Mouse (Mus musculus) cerebellum, postnatal 25 days (tissue): ENCODE results near the gene Creb5.
"Not testable (repeated sequence)": the region's sequence is repeated elsewhere in the genome, so short reads cannot be mapped to it uniquely, and the experiment has no call there.

Experiments
- DNase-seq, 2 experiments: peaks; one replicate each; pipeline ENCODE4 v3.0.0; 2021; ENCODE audit warnings: mixed read lengths in 2 of 2

The Creb5 gene

DNA sequence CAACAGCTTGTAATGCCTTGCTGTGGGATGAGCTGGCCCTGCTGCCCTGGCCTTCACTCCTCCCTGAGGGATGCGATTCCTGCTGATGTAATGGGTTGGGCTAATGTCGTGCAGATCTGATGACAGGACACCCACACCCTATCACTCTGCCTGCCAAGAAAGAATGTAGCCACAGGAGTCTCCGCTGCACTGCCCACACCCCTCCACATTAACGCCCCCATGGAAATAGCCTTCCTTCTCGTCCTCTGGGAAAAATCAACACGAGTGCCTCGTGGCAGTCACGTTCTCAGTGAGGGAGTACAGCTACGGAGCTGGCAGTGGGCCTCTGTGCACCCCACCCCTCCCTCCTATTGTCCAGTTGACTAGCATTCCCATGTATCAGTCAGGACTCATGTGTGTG, 50.3 kb downstream of the Creb5 start:
- DNase-seq: no peak

DNA sequence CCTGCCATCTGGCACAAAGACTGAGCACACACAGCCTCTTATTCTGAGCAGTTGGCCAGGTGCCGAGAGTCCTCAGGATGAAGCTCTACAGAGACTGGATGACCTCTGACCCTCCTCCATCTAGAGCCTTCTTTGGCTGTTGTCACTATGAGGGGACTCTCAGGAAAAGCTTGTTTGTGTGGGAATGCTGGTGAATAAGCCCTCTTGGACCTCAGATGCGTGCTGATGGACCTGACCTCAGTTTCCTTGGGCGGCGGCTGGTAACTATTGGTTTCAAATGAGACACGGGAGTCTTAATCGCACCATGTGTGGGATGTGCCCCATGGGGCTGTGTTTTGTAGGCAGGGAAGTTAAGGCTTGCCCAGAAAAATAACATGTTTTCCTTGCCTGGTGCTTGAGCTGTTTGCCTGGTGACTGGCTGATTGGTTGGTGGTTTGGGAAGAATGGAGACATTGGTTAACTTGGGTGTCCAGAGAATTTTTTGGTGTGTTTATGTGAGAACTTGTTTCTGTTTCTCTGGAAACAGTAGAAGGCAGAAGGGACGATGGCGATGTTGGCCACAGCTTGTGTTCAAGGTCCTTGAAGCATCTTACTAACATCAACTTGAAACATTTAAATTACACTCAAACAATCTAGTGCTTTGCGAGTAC, 65.4 kb downstream of the Creb5 start:
- DNase-seq: peak in 1 of 2 experiments; percentile 14

DNA sequence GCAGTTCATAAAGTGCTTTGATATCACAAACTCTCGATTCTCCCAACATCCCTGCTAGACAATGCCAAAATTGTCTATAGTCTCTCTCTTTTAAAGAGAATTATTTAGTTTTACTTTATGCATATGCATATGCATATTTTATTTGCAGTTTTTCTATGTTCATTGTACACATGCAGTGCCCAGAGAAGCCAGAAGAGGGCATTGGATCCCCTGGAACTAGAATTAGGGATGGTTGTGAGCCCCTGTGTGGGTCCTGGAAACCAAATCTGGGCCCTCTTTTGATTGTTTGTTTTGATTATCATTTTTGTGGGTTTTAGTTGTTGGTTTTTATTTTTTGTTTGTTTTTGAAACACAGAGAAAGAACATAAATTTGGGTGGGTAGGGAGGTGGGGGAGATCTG, 69.3 kb downstream of the Creb5 start:
- DNase-seq: no peak

DNA sequence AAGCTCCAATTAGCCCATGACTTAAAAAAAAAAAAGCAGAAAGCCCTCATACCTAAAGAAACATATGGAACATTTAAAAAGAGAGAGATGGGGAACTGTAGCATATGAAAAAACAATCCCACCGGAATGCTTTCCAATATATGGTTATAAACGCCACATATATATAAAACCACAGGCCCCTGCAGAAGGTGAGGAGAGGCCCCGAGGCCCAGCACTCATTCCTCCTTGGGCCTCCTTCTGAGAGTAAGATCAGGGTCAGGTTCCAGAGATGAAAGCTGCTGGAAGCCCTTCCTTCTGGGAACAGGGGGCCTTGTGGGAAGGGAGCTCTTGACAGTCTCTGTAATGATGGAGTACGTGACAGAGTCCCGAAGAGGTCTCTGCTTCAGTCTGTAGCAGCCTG, 76.5 kb downstream of the Creb5 start:
- DNase-seq: no peak

DNA sequence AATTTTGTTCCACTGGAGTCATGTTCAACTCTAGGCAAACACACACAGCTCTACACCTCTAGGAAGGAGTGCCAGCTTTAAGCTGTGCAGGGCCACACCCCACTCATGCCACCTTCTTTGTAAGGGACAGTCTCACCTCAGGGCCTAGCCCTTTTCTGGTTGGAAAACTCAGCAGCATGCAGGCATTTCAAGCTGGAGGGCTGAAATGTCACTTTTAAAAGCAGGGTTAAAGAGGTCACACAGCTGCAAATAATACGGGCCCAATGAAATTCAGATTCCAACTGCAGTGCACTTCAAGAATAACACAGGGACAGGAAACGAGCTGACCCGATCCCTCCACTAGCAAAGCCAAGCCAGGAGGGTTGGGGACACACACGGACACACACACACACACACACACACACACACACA, 76.9 kb downstream of the Creb5 start:
- DNase-seq: no peak

DNA sequence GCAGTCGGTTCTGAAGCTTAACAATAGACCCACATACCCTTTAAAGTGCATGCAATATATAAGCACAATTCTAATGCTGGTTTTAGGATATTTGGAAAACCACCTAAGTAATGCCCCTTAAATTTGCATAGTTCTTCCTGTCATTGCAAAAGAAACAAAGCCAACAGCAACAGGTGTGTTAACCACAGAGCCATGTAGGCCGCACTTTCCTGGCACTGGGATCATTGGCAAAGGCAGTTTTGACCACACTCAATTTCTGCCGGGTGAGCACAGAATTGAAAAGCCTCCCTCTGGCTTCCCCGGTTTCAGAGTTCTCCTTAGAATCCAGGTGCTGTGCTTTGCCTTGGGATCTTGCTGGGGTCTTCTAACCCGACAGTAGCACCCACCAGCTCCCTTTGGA, 82.1 kb downstream of the Creb5 start:
- DNase-seq: no peak

DNA sequence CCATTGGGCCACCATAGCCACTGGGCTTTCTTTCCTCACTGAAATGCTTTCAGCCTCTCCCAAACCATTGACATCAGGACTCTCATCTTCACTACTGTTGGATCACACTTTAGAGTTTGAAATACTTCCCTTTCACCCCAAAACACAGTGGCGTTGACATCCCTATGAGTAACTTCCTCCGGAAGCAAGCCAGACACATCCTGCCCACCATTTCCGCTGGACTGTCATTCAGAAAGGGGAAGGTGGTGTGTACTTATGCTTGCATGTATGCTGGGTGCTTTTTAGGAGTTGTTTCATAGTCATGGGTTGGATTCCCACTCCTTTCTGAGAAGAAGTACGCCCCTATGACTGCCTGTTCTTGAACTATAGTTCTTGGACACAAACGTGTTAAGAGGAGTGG, 82.9 kb downstream of the Creb5 start:
- DNase-seq: no peak

DNA sequence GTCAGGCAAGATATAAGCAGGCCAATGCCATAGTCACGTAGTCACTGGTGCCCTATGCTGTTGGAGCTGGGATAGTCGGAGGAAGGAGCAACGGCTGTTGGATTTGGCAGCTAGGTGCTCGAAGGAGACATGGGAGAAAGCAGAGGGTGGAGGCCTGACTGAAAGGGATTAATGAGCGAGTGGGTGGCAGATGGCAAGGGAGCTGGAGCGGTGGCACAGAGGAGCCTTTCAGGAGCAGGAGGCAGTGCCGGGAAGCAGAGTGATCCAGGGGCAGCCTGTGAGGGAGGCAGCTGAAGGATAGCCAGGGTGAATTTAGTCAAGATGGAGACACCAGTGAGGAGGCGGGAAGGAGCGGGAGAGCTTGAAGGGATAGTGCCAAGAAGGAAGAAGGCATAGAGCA, 84.9 kb downstream of the Creb5 start:
- peak; percentile 80 to 85 for DNase-seq

DNA sequence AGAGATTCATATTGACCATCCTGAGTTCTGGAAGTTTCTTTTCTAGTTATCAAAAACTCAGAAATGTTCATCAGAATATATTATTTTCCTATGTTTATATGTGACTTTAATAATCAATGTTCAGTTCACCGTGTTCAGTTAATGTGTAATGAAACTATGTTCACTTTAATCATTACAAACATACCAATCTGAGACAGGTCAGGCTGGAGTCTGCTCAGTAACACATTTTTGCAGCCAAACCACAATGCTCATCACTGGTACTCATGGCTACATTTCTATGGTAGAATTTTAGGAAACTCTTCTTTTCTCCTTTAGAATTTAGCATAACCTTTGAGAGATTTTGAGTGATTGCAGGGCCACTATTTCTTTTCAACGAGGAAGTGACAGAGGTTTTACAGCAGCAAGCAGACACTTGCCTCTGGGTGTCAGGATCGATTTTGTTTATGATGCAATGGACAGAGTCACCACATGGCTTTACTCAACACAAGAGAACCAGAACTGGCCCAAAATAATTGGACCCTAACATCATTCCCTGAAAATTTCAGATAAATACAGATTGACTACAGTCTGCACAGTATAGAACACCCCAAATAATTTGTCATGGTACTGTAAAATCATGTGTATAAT, 87.4 kb downstream of the Creb5 start:
- no peak for DNase-seq

DNA sequence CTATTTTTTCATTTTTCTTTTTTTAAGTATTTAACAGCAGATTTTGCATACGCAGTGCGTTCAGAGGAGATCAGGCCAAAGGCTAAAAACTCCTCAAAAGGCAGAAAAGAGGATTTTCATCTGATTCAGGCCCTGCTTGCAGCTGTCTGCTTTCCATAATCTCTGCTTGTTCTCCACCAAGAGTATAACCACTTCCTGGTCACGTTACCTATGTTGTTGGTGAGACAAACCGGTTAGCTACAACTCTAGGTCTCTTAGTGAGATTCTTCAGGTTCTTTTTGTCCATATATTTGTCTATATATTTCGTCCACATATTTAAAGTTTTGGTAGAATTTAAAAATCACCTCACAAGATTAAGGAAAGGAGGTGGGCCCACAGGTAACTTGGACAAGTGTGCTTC, 102.2 kb downstream of the Creb5 start:
- no peak for DNase-seq

DNA sequence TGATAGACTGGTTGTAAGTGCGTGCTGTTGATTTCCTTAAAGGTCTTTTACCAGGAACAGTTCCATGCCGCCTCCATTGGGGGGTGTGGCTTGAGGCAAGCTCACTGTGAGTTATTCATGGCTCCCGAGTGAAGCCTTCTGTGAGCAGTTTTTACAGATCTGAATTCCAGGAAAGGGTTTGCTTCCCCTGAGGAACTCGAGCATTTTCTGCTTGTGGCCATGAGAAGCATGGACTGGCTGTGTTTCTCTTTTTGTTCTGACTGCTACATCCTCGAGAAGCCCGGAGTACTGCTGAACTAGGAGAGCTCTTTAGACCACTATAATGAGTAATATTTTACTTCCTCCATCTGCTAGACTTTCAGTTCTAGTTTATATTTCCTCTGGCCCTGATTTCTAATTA, 103.3 kb downstream of the Creb5 start:
- DNase-seq: peak in 1 of 2 experiments; percentile 13

DNA sequence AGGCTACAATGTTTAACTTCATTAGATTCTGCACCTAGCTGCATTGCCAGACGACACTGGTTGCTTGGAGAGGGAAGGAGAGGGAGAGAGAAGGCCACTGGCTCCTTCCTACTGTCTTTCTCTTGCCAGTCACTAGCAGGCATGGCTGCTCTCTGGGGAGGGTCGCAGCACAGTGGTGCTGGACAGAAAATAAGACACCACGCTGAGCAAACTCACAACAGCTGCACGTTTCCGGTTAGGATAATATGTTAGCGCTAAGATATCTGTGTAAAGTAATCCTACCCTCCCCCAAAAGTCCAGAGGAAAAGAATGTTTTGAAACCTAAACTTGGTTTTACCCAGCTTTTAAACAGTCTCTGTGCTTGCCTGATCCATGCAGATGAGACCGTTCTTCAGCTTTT, 107.0 kb downstream of the Creb5 start:
- no peak for DNase-seq

DNA sequence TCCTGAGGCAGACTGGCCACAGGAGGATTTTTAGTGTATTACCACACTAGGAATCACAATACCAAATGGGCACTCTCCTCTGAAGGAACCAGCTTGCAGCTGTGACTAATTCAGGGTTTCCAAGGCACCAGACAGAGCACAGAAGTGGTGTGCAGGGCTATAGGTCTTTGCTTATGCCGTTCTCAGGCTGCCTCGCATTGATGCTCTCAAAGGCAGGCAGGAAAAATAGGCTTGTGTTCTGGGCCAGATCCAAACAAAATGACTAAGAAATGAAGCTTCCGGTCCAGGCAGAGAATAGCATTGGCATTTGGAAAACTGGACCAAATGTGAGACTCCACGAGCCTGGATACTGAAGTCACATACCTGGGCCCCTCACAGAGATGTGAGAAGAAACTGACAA, 108.1 kb downstream of the Creb5 start:
- DNase-seq: peak; percentile 44 to 50

DNA sequence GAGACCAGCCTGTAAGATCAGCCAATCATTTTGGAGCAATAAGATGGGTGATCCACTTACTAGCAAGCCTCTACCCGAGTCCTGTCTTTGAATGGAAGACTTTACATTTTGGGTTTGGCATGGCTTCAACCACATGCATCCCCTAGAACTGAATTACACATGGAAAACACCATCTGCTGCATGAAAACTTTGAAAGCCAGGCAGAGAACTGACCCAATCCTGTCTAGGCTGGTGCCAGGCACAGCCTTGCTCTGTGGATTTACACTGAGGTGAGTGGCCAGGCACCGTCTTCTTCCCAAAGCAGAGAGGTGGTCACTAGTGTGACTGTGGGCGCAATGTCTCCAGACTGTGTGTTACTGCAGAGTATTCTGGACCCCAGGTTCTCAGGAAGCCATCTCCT, 109.4 kb downstream of the Creb5 start:
- DNase-seq: no peak

DNA sequence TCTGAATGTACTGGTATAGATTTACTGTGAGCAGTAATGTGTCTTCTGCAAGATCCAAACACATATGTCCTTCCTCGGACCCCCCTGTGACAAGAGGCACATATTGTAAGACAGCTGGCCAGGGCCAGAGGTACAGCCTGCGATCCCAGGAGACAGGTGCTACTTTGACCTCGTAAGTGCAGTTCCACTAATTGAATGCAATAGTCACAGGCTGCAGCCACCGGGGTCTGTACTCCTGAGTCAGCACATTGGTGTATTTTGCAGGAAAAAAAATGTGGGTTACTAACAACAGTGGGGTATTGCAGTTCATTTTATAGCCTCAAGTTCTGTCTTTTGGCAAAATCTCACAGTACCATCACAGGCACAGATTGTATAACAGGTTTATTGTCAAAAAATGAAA, 110.7 kb downstream of the Creb5 start:
- no peak for DNase-seq

DNA sequence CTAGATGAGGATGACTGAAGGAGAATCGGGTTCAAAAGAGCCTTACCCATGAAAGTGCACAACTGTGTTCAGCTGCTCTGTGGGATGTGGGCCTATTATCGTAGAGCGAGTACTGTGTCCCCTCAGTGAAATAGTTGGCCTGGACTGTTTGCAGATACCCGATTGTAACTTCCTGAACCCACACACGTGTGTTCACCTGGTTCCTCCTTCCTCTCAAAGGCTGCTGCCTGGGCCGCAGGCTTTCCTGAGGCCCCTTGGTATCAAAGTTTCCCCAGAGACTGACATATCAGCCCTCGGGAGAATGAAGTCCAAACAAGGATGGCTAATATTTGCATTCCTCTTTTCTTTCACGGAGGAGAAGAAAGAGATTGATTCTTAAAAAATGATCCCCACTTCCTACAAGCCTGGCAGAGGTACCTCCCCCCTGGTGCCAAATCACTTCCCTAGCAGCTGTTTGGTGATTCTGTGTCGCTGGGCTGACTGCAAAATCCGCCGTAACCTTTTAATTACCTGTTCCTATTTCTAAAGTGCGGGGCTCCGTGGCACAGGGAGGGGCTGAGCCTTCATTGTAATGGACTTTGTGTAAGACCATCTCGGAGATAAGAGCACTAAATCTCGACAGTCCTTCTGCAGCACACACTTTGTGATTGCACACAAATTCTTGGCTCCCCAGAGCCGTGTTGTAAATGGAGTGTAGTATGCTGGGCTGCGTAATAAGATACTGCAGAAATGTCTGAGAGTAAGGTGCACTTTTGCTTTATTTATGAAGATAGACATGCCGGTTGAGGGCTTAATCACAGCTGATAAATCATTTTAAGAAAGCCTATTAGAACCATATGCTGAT, 111.4 kb downstream of the Creb5 start:
- DNase-seq: peak in 1 of 2 experiments; percentile 11

DNA sequence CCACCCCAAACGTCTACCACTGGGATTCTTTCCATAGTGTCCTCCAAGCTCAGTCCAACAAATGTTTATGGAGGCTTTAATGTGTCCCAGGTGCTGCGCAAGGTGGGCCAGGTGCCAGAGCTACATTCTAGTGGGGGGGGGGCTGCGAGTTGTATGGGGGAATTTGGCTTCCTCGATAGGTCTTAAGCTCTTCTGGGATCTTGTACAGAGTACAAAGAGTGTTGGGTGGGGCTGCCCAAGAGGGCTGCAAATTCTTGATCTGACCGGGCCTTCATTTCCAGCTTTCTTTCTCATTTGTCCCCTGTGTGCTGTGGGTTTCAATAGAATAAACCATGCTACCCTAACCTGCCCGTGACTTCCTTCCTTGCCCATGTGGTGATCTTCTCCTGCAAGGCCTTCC, 114.3 kb downstream of the Creb5 start:
- no peak for DNase-seq

DNA sequence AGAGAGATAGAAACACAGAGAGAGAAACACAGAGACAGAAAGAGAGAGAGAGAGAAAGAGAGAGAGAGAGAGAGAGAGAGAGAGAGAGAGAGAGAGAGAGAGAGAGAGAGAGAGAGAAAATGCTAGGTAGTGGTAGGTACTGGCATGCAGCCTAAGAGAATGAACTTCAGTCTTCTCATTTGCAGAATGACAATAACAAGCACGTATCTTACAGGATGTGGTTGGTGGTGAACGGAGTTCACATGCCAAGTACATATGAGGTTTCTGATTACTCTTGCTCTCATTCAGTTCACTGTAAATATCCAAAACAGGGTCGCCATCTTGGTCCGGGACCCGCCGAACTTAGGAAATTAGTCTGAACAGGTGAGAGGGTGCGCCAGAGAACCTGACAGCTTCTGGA, 115.5 kb downstream of the Creb5 start:
- DNase-seq: not testable (repeated sequence)

DNA sequence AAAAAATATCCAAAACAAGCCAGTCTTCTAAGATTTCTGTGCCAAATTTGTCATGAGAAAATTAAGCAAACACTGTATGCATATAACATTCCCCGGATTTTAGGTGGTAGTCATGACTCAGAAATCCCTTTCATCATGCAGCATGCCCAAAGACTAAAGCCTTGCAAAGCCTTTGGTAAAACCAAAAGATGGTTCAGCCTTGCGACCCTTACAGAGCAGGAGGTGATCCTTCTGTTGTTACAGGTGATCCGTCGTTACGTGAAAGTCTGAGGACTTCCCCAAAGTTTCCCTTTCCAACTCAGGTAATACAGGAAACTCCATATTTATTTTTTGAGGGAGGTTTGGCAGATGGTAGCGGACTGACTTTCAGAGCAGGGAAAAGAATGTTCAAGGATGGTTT, 122.1 kb downstream of the Creb5 start:
- no peak for DNase-seq

DNA sequence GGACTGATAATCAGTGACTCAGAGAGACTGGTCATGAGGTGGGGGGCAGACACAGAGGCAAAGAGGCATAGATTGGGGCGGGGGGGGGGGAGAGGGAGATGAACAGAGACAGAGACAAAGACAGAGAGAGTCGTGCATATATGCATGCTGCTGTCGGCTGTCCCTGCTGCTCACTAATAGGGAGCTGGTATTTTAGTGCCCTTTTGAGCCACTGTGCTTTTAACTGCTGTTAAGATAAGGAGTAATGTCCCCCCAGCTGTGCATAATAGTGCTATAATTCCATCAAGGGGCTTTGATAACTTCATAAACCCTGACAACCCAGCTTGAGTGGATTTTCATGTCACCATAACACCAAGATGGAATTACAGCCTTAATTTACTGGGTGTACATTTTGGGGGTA, 134.3 kb downstream of the Creb5 start:
- DNase-seq: no peak

DNA sequence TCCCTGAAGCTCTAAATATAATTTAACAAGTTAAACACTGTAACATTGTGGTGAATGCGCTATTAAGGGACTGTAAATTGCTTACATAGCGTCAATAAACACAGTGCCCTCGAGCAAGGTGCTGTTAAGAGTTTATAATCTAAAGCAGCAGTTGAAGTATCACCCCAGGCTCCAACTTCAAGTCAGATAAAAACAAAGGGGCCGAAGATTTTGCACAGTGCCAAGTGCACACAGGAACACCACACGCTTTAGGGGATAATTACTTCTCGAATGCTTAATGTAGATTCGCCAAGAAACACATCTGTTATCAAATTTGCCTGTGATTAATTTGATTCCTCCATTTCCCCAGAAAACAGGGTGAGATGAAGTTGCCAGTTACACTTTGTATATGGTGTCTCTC, 142.3 kb downstream of the Creb5 start:
- no peak for DNase-seq

DNA sequence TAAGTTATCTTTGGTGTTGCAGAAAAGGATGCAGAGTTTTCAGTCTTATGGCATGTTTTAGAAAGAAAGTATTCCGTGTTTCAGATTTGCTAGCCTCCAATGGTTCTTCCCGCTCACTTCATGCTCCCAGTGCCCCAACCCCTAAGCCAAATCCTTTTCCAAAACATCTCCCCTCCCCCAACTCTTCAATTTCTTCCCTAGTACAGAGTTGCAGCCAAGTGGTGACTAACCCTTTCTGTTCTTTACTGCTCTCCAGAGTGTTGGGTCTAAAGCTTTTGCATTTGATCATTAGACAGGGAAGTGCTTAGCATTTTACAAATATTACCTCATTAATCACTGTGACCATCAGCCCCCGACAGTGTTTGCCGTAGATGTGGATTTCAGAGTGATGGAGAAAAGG, 142.8 kb downstream of the Creb5 start:
- DNase-seq: no peak

DNA sequence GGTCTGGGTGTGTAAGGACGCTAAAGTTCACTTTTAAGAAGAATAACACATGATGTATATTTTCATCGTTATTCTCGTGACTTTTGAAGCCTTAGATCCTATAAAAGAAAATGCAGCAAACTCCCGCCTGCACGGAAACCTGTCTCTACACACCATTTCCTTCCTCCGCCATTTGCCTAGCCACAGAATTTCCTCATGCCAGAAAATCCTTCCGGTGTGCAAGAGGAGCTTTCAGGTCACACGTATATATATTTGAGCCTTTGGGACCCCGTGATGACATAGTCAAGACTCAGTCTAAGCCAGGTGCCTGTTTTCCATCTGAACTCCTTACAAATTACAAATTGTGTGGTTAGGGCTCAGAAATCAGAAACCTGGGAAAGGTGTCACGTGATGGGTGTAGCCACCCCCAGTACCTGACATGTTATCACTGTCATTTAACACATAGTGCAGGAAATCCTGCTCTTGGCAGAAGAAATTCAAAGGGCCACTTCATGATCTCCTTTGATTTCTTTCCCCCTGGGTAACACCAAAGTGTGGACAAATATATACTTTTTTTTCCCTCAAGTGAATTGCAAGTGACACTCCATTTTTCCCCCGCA, 158.9 kb downstream of the Creb5 start:
- DNase-seq: no peak

DNA sequence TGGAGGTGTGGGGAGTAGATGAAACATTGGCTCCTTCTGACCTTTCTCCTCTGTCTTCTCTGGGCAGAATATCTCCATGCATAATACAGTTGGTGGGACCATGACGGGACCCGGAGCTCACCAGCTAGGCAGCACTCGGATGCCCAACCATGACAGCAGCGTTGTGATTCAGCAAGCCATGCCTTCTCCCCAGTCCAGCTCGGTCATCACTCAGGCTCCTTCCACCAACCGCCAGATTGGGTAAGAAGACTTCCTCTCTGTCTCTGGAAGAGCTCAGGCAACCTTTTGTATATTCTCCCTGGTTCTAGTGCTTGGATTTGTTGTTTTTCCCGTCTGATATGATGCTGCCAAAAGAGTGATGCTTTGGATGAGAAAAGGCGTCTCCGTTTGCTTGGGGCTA, 160.4 kb downstream of the Creb5 start:
- DNase-seq: no peak
